Mouse (Mus musculus): ENCODE measurements at regions not wholly inside any gene's neighbourhood (a gene's known extent, or its start where the extent isn't known, plus 50 kb on each side); places are given as distances from the start of the nearest gene placed in this dataset.
"Not testable (repeated sequence)": the region's sequence is repeated elsewhere in the genome, so short reads cannot be mapped to it uniquely, and the experiment has no call there.

GRCm38 (mm10) chr15:8824861-8825260 is 114.3 kb upstream of the Slc1a3 start:
- H3K27me3 ChIP-seq = 0 out of 2 replicates have a peak, but pooled peaks cover 2% of the 10 kb centered on the region
- no peak for ATAC-seq (ENCODE audit: low read depth)
- H3K4me2 ChIP-seq = no peak overlapping the region
- H3K9ac ChIP-seq = no peak overlapping the region
- H3K4me3 ChIP-seq (replicated peaks) = no peak overlapping the region
- H3K9me3 ChIP-seq (replicated peaks) = no peaks in the 10 kb centered on the region
- 71% methylated on average over 6 of the region's 6 CpGs for whole genome bisulfite sequencing (ENCODE audit: insufficient replicate concordance)
- no peak for DNase-seq
- H3K27ac ChIP-seq = no peak overlapping the region
- H3K36me3 ChIP-seq = no peaks in the 10 kb centered on the region
- H3K4me1 ChIP-seq (replicated peaks) = no peaks in the 10 kb centered on the region

DNA sequence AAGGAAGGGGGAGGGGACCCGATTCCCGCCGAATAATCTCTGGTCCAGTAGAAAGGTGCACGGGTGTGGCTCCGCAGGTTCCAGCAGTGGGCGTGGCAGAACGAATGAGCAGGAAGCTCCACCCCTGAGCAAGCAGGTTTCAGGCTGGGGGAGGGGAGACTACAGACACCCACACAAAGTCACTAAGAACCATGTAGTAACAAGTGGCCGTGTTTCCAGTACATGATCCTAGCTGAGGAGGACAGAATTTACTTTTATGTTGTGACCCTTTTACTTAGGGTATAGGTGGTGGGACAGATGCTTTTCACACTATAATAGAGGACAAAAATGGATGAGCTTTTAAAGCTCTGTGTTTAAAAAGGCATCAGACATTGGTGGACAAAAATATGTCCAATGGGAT is 112.2 kb upstream of the Slc1a3 start:
- not testable (repeated sequence) for H3K9me3 ChIP-seq (replicated peaks); H3K4me1 ChIP-seq (replicated peaks); H3K36me3 ChIP-seq; DNase-seq; H3K27me3 ChIP-seq; H3K9ac ChIP-seq; ATAC-seq (ENCODE audit: low read depth); H3K4me3 ChIP-seq (replicated peaks); H3K27ac ChIP-seq; H3K4me2 ChIP-seq
- 78% methylated on average over 1 of the region's 8 CpGs for WGBS (ENCODE audit: insufficient replicate concordance)

DNA sequence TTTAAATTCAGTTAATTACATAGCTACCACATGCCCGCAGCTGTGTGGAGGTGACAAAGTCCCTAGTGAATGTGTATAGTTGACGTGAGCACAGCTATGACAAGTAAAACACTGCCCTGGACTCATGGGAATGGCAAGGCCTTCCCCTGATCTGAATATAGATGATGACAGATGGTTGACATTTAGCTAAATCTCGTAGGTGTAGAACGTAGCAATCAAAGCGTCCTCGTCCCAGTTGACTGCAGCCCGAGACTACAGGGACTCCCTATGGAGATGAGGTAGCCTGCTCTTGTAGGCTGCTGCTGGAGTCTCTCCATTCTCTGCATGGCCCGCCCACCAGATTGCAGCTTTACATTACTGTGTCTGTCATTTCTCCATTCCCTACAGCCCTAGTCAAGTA is 107.0 kb upstream of the Slc1a3 start:
- Histone ChIP-seq H3K27ac (no peak overlapping the region), H3K27me3 (no peaks in the 10 kb centered on the region), H3K4me2 (no peak overlapping the region), H3K36me3 (no peaks in the 10 kb centered on the region), H3K9me3 (replicated peaks) (no peaks in the 10 kb centered on the region), H3K9ac (no peak overlapping the region), H3K4me3 (replicated peaks) (no peak overlapping the region), H3K4me1 (replicated peaks) (no peaks in the 10 kb centered on the region)
- DNase-seq (no peak), ATAC-seq (ENCODE audit: low read depth) (no peak)
- 70% methylated on average over 8 of the region's 8 CpGs for WGBS (ENCODE audit: insufficient replicate concordance)

DNA sequence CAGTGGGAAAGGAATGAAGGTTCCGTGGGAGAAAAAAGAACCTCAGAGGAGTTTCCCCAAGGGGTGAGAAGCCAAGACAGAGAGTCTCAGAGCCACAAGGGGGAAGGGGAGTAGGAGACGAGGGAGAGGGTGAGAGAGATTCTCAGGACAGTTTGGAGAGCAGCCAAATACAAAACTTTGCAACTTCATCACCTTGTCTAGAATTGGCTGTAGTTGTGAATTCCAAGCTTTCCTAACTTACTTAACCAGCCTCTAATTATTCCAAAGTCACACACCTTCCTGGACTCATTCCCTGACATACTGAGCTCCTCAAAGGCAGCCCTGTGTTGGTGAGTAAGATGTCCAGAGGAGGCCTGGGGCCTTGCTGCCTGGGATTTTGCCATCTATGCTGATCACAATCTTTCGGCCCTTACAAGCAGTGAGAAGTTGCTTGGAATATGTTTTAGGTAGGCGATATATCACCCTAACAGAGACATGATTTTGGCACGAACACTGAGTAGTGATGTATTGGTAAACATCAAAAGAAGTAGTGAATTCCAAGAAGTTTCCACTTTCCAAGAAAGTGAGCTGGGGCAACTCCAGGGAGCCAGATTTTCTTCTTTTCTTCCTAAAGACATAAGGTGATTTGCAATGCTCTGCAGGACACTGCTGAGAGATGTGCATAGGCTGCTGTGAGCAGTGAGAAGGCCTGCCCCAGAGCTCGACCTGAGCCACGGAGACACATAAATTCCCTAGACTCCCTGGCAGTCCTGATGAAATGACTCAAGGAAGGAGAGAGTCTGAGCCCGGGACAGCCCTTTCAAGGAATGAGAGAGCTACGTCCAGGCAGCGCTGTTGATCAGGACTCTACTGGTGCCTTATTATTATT is 106.2 kb upstream of the Slc1a3 start:
- Histone ChIP-seq H3K9ac (no peak overlapping the region), H3K27ac (no peak overlapping the region), H3K27me3 (no peaks in the 10 kb centered on the region), H3K4me1 (replicated peaks) (no peaks in the 10 kb centered on the region), H3K4me3 (replicated peaks) (no peak overlapping the region), H3K36me3 (no peaks in the 10 kb centered on the region), H3K9me3 (replicated peaks) (no peaks in the 10 kb centered on the region), H3K4me2 (no peak overlapping the region)
- ATAC-seq (ENCODE audit: low read depth) = no peak
- DNase-seq = no peak
- 64% methylated on average over 10 of the region's 10 CpGs for WGBS (ENCODE audit: insufficient replicate concordance)

DNA sequence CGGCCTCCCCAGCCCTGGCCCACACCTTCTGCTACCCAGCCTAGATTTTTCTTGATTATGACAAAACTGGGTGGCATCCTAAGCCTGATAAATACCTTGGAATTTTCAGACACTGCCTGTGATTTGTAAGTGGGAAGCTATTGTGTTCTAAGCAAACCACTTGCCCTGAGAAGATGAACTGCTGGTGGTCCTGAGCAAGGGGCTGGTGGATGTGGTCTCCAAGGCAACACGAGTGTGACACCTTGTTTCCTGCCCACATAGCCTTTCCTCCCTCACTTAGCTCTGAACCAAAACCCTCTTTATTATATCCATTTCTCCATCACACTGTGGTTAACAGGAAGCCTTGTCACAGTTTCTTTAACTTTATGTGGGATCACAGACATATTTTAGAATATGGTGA is 105.4 kb upstream of the Slc1a3 start:
- Histone ChIP-seq H3K4me2 (no peak overlapping the region), H3K9ac (no peak overlapping the region), H3K9me3 (replicated peaks) (no peaks in the 10 kb centered on the region), H3K4me3 (replicated peaks) (no peak overlapping the region), H3K36me3 (no peaks in the 10 kb centered on the region), H3K4me1 (replicated peaks) (no peaks in the 10 kb centered on the region), H3K27me3 (no peaks in the 10 kb centered on the region), H3K27ac (no peak overlapping the region)
- no peak for DNase-seq
- 36% methylated on average over 2 of the region's 2 CpGs for WGBS (ENCODE audit: insufficient replicate concordance)
- ATAC-seq (ENCODE audit: low read depth) = no peak

DNA sequence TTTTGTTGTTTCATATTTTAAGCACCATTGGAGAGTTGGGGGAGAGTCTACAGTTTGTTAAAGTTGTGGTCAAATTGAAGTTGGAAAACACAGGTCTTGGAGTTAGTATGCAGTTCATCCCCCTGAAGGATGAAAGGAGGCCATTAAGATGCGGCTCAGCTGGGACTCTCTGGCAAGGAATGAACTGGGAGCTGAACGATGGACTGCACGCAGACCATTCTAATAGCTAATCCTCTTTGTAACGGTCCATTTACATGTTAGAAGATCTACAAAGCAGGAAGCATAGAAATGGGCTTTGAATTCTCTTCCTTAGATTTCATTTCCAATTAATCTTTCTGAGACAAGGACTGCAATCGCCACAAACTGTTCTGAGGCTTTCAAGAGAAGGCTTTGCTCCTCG is 104.7 kb upstream of the Slc1a3 start:
- 76% methylated on average over 6 of the region's 6 CpGs for WGBS (ENCODE audit: insufficient replicate concordance)
- ATAC-seq (ENCODE audit: low read depth) (no peak), DNase-seq (no peak)
- Histone ChIP-seq H3K36me3 (no peaks in the 10 kb centered on the region), H3K4me2 (no peak overlapping the region), H3K4me3 (replicated peaks) (no peak overlapping the region), H3K27me3 (no peaks in the 10 kb centered on the region), H3K4me1 (replicated peaks) (no peaks in the 10 kb centered on the region), H3K9me3 (replicated peaks) (no peaks in the 10 kb centered on the region), H3K9ac (no peak overlapping the region), H3K27ac (no peak overlapping the region)

DNA sequence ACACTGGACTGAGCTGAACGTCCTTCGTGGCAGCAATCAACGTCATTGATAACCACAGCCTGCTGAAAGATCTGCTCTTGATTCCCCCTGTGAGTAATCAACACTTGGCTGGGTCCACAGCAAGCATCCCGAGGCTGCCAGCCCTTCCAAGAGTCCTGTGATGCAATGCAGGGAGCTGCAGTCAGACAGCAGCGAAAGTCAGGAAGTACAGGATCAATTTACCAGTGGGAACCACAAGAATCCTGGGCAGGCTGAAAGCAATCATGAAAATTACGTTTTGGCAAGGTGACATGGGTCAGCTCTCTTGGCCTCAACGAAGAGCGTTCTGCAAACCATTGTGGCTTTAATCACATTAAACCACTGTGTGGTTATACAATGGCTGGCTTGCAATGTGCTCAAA is 95.8 kb upstream of the Slc1a3 start:
- Histone ChIP-seq H3K9ac (no peak overlapping the region), H3K36me3 (no peaks in the 10 kb centered on the region), H3K4me2 (no peak overlapping the region), H3K4me3 (replicated peaks) (no peak overlapping the region), H3K4me1 (replicated peaks) (no peaks in the 10 kb centered on the region), H3K27ac (no peak overlapping the region), H3K27me3 (no peaks in the 10 kb centered on the region), H3K9me3 (replicated peaks) (no peaks in the 10 kb centered on the region)
- ATAC-seq (ENCODE audit: low read depth) = no peak
- no peak for DNase-seq
- 55% methylated on average over 8 of the region's 8 CpGs for WGBS (ENCODE audit: insufficient replicate concordance)

DNA sequence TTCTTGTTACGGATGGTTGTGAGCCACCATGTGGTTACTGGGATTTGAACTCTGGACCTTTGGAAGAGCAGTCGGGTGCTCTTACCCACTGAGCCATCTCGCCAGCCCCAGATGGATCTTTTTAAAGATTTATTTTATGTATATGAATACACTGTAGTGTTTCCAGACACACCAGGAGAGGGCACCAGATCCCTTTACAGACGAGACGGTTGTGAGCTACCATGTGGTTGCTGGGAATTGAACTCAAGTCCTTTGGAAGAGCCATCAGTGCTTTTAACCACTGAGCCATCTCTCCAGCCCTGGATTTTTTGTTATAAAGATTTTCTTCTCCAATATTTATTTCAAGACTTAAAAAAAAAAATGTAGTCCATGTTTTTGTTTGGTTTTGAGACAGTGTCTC is 95.0 kb upstream of the Slc1a3 start:
- ATAC-seq (ENCODE audit: low read depth); H3K9me3 ChIP-seq (replicated peaks); H3K4me1 ChIP-seq (replicated peaks); H3K4me3 ChIP-seq (replicated peaks); H3K9ac ChIP-seq; H3K36me3 ChIP-seq; H3K27me3 ChIP-seq; H3K4me2 ChIP-seq; H3K27ac ChIP-seq; DNase-seq: not testable (repeated sequence)
- WGBS (ENCODE audit: insufficient replicate concordance) = 67% methylated on average over 5 of the region's 5 CpGs

- no peaks in the 10 kb centered on the region for H3K9me3 ChIP-seq (replicated peaks)
- H3K4me1 ChIP-seq (replicated peaks) = no peaks in the 10 kb centered on the region
- no peak overlapping the region for H3K27ac ChIP-seq
- H3K4me3 ChIP-seq (replicated peaks) = no peak overlapping the region
- no peak overlapping the region for H3K9ac ChIP-seq
- H3K36me3 ChIP-seq = no peaks in the 10 kb centered on the region
- DNase-seq (no peak), ATAC-seq (ENCODE audit: low read depth) (no peak)
- no peak overlapping the region for H3K4me2 ChIP-seq
- 66% methylated on average over 7 of the region's 7 CpGs for WGBS (ENCODE audit: insufficient replicate concordance)
- no peaks in the 10 kb centered on the region for H3K27me3 ChIP-seq
Measured at GRCm38 (mm10) chr15:8802058-8802457, 91.5 kb upstream of the Slc1a3 start.

GRCm38 (mm10) chr15:8797015-8797414 is 86.5 kb upstream of the Slc1a3 start:
- no peaks in the 10 kb centered on the region for H3K4me1 ChIP-seq (replicated peaks)
- no peak overlapping the region for H3K9ac ChIP-seq
- no peaks in the 10 kb centered on the region for H3K27me3 ChIP-seq
- no peak overlapping the region for H3K27ac ChIP-seq
- ATAC-seq (ENCODE audit: low read depth) (no peak), DNase-seq (no peak)
- no peak overlapping the region for H3K4me3 ChIP-seq (replicated peaks)
- H3K36me3 ChIP-seq = no peaks in the 10 kb centered on the region
- H3K9me3 ChIP-seq (replicated peaks) = no peaks in the 10 kb centered on the region
- no peak overlapping the region for H3K4me2 ChIP-seq
- 73% methylated on average over 1 of the region's 1 CpGs for WGBS (ENCODE audit: insufficient replicate concordance)

- H3K9me3 ChIP-seq (replicated peaks) = no peaks in the 10 kb centered on the region
- no peak for DNase-seq
- WGBS (ENCODE audit: insufficient replicate concordance) = 63% methylated on average over 2 of the region's 2 CpGs
Measured at GRCm38 (mm10) chr15:8792106-8792505, 81.5 kb upstream of the Slc1a3 start.

GRCm38 (mm10) chr15:8789924-8790323 is 79.4 kb upstream of the Slc1a3 start:
- H3K27ac ChIP-seq = no peak overlapping the region
- ATAC-seq (ENCODE audit: low read depth) = no peak
- H3K4me3 ChIP-seq (replicated peaks) = no peak overlapping the region
- no peak overlapping the region for H3K9ac ChIP-seq
- H3K9me3 ChIP-seq (replicated peaks) = no peaks in the 10 kb centered on the region
- no peaks in the 10 kb centered on the region for H3K4me1 ChIP-seq (replicated peaks)
- H3K36me3 ChIP-seq = no peaks in the 10 kb centered on the region
- H3K4me2 ChIP-seq = no peak overlapping the region
- DNase-seq = no peak
- no peaks in the 10 kb centered on the region for H3K27me3 ChIP-seq

More at GRCm38 (mm10) chr15:8792106-8792505, 81.5 kb upstream of the Slc1a3 start:
- Histone ChIP-seq H3K27me3 (no peaks in the 10 kb centered on the region), H3K4me2 (no peak overlapping the region), H3K4me3 (replicated peaks) (no peak overlapping the region), H3K9ac (no peak overlapping the region), H3K27ac (no peak overlapping the region), H3K36me3 (no peaks in the 10 kb centered on the region), H3K4me1 (replicated peaks) (no peaks in the 10 kb centered on the region)
- no peak for ATAC-seq (ENCODE audit: low read depth)

Measured in liver, embryonic 13.5 days (tissue).